Mouse (Mus musculus) megakaryocyte, embryonic 14.5 days (primary cell): ENCODE measurements at regions not wholly inside any gene's neighbourhood (a gene's known extent, or its start where the extent isn't known, plus 50 kb on each side); places are given as distances from the start of the nearest gene placed in this dataset.

Experiments used
- H3K27me3 ChIP-seq: replicated peaks from 2 replicates; pipeline ENCODE3; 2012; ENCODE audit warnings: inconsistent platforms
- H3K36me3 ChIP-seq: replicated peaks from 2 replicates; pipeline ENCODE3; 2012; ENCODE audit warnings: low read length, inconsistent platforms, mixed read lengths
- H3K4me1 ChIP-seq: 2 replicates; pipeline ENCODE4 v1.6.1; 2012; ENCODE audit warnings: inconsistent platforms
- H3K4me3 ChIP-seq: replicated peaks from 2 replicates; pipeline ENCODE3; 2012; ENCODE audit warnings: moderate library complexity, mild to moderate bottlenecking, inconsistent platforms
- H3K9me3 ChIP-seq: 2 replicates; pipeline ENCODE4 v1.6.1; 2012; ENCODE audit warnings: inconsistent platforms
- FLI1 ChIP-seq: IDR thresholded peaks from 2 replicates; pipeline ENCODE4 v1.6.1; 2012; ENCODE audit warnings: low read length, inconsistent platforms, mixed read lengths
- GATA1 ChIP-seq: IDR thresholded peaks from 3 replicates; pipeline ENCODE4 v1.6.1; 2012; ENCODE audit warnings: mixed read lengths, low read length, inconsistent platforms, borderline replicate concordance

- H3K4me3 ChIP-seq = peak overlapping the region; percentile 42
- peaks cover 61% of the 10 kb centered on the region for H3K4me1 ChIP-seq
- TF ChIP-seq GATA1 = no peak
- TF ChIP-seq FLI1 = no peak
- H3K9me3 ChIP-seq = peaks cover 8% of the 10 kb centered on the region
- H3K36me3 ChIP-seq = no peaks in the 10 kb centered on the region
- H3K27me3 ChIP-seq = peaks cover 36% of the 10 kb centered on the region
Measured at GRCm38 (mm10) chr5:138875180-138876076, 55.5 kb downstream of the Gm5294 start.

- Histone ChIP-seq H3K27me3 (peaks cover 78% of the 10 kb centered on the region), H3K4me3 (peak overlapping the region; percentile 23), H3K4me1 (peaks cover 63% of the 10 kb centered on the region), H3K36me3 (no peaks in the 10 kb centered on the region), H3K9me3 (peaks cover 8% of the 10 kb centered on the region)
- TF ChIP-seq FLI1 (no peak), GATA1 (no peak)
Measured at GRCm38 (mm10) chr5:138881649-138882226, 61.9 kb downstream of the Gm5294 start.

DNA sequence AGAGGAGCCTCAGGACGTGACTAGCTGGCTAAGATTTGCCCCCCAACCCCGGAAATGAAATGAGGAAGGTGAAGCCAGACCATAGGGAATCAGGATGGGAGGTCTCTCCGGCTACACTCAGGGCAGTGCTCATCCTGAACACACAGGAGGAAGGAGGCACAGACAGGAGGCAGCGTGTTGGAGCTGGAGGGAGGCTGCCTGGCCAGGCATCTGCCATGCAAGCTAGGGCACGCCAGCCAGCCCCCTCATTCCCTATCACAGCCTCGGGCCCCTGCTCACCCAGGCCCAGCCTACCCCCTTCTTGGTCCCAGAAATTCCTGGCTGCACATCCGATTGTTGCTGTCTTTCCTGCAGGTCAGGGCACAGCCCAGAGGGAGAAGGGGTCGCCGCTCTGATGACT, 63.7 kb downstream of the Gm5294 start:
- no peak for TF ChIP-seq FLI1
- no peak for TF ChIP-seq GATA1
- Histone ChIP-seq H3K27me3 (peaks cover 88% of the 10 kb centered on the region), H3K36me3 (no peaks in the 10 kb centered on the region), H3K9me3 (peaks cover 8% of the 10 kb centered on the region), H3K4me3 (peak overlapping the region; percentile 16), H3K4me1 (peaks cover 54% of the 10 kb centered on the region)

DNA sequence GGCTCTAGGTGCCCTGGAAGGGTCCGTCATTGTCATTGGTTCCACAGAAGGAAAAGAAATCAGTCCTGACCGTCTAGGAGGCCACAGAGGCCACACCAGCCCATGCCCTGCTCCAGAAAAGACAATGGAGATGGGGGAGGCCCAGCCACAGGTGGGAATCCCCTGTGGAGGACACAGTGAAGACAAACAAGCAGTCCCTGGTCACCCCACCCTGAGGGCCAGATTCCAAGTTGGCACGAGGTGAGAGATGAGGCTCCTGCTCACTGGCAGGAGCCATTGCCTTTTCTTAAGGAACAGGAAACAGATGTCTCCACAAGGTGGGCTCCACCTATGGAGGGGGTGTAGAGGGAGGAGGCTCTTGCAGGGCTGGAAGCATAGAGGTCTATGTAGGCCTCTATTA, 66.0 kb downstream of the Gm5294 start:
- Histone ChIP-seq H3K36me3 (no peaks in the 10 kb centered on the region), H3K27me3 (peaks cover 91% of the 10 kb centered on the region), H3K4me3 (no peak overlapping the region), H3K9me3 (peaks cover 3% of the 10 kb centered on the region; the same call in 1 of the 2 replicates), H3K4me1 (peaks cover 51% of the 10 kb centered on the region)
- TF ChIP-seq GATA1 (no peak), FLI1 (no peak)

DNA sequence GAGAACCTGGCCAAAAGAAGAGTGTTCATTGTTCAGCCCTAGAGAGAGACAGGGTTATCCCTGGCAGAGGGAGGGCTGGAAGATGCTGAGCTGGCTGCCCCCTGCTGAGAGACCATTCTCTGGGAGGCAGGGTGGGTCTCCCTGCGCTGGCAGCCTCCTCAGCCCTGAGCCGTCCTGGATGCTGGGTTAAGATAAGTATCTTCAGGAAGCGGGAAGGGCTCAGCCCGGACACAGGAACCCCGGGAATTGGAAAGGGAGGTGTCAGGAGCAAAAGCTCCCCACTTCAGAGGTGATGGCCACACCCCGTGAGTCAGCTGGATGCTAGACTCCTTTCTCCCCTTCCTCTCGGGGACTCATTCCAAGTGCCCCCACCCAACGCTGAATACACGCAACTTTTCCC, 68.9 kb downstream of the Gm5294 start:
- H3K27me3 ChIP-seq = peaks cover 75% of the 10 kb centered on the region
- TF ChIP-seq FLI1 (no peak), GATA1 (no peak)
- H3K9me3 ChIP-seq = peaks cover 16% of the 10 kb centered on the region
- no peaks in the 10 kb centered on the region for H3K36me3 ChIP-seq
- peaks cover 22% of the 10 kb centered on the region for H3K4me1 ChIP-seq
- no peak overlapping the region for H3K4me3 ChIP-seq

DNA sequence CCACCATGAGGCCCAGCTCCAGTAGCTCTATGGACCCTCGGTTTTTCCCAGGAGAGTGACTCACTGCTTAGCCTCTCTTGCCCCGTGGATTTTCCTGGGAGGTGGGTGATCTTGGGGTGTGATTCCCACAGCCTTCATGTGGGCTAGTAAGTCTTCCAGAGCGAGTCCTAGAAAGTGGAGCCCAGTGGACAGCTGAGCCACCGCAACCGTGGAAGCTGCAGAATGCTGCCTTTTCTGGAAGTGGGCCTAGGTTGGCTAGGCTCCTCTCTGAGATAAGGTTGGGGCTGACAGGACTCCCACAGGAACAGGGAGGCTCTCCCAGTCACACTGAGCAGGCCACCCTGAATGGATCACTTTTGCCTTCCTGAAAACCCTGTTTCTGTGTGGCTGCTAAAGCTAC, 69.9 kb downstream of the Gm5294 start:
- Histone ChIP-seq H3K9me3 (peaks cover 20% of the 10 kb centered on the region), H3K27me3 (peaks cover 74% of the 10 kb centered on the region), H3K36me3 (no peaks in the 10 kb centered on the region), H3K4me1 (peaks cover 21% of the 10 kb centered on the region), H3K4me3 (no peak overlapping the region)
- TF ChIP-seq GATA1 = no peak
- no peak for TF ChIP-seq FLI1

DNA sequence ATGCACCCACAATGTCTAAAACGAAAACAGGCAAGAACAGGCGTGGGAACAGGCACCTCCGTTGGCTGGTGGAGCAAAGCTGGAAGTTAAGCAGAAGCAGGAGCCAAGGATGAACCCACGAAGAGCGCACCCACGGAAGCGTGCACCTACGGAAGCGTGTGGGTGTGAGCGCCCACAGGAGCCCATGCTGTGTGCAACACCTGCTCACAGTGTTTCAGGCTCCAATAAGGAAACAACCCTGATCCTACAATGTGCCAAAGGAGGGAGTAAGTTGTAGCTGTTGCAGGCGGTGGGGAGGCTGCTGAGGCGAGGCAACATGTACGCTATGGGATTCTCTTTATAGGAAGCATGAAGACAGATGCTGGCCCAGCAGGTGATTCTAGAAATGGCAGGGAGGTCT, 74.6 kb downstream of the Gm5294 start:
- H3K9me3 ChIP-seq = peaks cover 20% of the 10 kb centered on the region
- peaks cover 34% of the 10 kb centered on the region for H3K4me1 ChIP-seq
- H3K27me3 ChIP-seq = peaks cover 48% of the 10 kb centered on the region
- no peaks in the 10 kb centered on the region for H3K36me3 ChIP-seq
- TF ChIP-seq GATA1 (no peak), FLI1 (no peak)
- H3K4me3 ChIP-seq = no peak overlapping the region

DNA sequence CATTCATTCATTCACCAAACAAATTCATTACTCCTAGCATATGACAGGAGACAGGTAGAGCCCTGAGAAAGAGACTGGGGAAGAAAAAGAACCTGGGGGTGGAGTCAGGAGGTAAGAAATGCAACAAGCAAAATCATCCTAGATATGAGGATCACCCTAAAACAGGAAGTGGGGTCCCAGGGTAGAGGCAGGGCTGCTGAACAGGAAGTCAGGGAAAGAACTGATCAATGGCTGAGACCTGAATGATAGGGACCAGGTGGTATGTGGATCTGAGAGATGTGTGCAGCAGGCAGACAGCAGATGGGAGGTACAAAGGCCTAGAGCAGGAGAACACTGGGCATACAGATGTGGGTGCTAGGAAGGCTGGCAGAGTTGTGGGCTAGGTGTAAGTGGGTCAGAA, 77.4 kb downstream of the Gm5294 start:
- Histone ChIP-seq H3K9me3 (peaks cover 4% of the 10 kb centered on the region; the same call in 1 of the 2 replicates), H3K36me3 (no peaks in the 10 kb centered on the region), H3K4me1 (peaks cover 32% of the 10 kb centered on the region), H3K27me3 (peaks cover 38% of the 10 kb centered on the region), H3K4me3 (peak overlapping the region; percentile 66)
- no peak for TF ChIP-seq GATA1

- Histone ChIP-seq H3K27me3 (peaks cover 44% of the 10 kb centered on the region), H3K36me3 (no peaks in the 10 kb centered on the region)
Measured at GRCm38 (mm10) chr5:138898440-138898839, 78.6 kb downstream of the Gm5294 start.

GRCm38 (mm10) chr5:138900952-138901599, 81.2 kb downstream of the Gm5294 start:
- peaks cover 32% of the 10 kb centered on the region for H3K4me1 ChIP-seq

More at GRCm38 (mm10) chr5:138898440-138898839, 78.6 kb downstream of the Gm5294 start:
- TF ChIP-seq FLI1 = no peak
- TF ChIP-seq GATA1 = no peak
- Histone ChIP-seq H3K9me3 (0 out of 2 replicates have a peak, but pooled peaks cover 4% of the 10 kb centered on the region), H3K4me1 (peaks cover 32% of the 10 kb centered on the region), H3K4me3 (no peak overlapping the region)

More at GRCm38 (mm10) chr5:138900952-138901599, 81.2 kb downstream of the Gm5294 start:
- Histone ChIP-seq H3K27me3 (peaks cover 31% of the 10 kb centered on the region), H3K36me3 (no peaks in the 10 kb centered on the region), H3K9me3 (peaks cover 2% of the 10 kb centered on the region), H3K4me3 (no peak overlapping the region)
- TF ChIP-seq GATA1 = no peak
- no peak for TF ChIP-seq FLI1
